Mouse (Mus musculus) heart, postnatal 0 days (tissue): ENCODE data around the gene Slc12a9.

ENCODE experiments used
- CTCF ChIP-seq: IDR thresholded peaks from 2 replicates; pipeline ENCODE4 v1.5.1; 2016; ENCODE audit warnings: antibody characterized with exemption, control low read depth, low read depth
- EP300 ChIP-seq: IDR thresholded peaks from 2 replicates; pipeline ENCODE4 v1.6.1; 2016; ENCODE audit warnings: antibody characterized with exemption, low read depth

- TF ChIP-seq EP300 (no peak), CTCF (no peak)
These were observed 10.5 kb upstream of the Slc12a9 start for GRCm38 (mm10) chr5:137343869-137344268.
